Mouse (Mus musculus) thymus, adult 2 months (tissue): ENCODE results near the gene Timm17a.

Source experiments
- CTCF ChIP-seq: fragments of 200-500 bp; IDR thresholded peaks from 2 replicates; pipeline ENCODE4 v1.5.1; 2012; ENCODE audit warnings: mild to moderate bottlenecking, control low read depth, low read length, moderate library complexity, borderline replicate concordance; ENCODE audit not compliant: control insufficient read depth, poor library complexity, insufficient read depth; ENCODE audit errors: extremely low read depth
- POLR2A ChIP-seq: fragments of 200-500 bp; IDR thresholded peaks from 2 replicates; pipeline ENCODE4 v1.6.1; 2012; ENCODE audit warnings: mild to moderate bottlenecking, low read length, control low read depth, moderate library complexity; ENCODE audit not compliant: control insufficient read depth, poor library complexity, insufficient read depth; ENCODE audit errors: extremely low read depth

DNA sequence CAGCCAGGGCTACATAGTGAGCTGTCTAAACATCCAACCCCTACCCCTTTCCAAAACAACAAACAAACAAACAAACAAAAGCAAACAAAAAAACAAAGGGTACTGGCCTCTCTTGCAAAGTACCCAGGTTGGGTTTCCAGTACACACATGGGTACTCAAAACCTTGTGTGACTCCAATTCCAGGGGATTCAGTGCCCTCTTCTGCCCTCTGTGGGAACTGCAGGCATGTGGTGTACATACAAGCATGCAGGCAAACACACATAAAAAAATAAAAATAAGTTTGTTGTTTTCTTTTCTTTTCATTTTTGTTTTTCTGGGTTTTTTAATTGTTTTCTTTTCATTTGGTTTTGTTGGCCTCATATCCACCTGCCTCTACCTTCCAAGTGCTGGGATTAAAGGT is 48.5 kb upstream of the Timm17a start:
- TF ChIP-seq CTCF (no peak), POLR2A (no peak)
